Mouse (Mus musculus): Measurements from ENCODE around the gene Ppp1r2. TPM values are rescaled to one million over a fixed set of nuclear protein-coding genes. Genes with fewer than 3 reads are reported as not detected.

The Ppp1r2 gene
- total and polyA plus RNA-seq, 2 experiments from 2014 or later = 59.6 to 104 TPM

DNA sequence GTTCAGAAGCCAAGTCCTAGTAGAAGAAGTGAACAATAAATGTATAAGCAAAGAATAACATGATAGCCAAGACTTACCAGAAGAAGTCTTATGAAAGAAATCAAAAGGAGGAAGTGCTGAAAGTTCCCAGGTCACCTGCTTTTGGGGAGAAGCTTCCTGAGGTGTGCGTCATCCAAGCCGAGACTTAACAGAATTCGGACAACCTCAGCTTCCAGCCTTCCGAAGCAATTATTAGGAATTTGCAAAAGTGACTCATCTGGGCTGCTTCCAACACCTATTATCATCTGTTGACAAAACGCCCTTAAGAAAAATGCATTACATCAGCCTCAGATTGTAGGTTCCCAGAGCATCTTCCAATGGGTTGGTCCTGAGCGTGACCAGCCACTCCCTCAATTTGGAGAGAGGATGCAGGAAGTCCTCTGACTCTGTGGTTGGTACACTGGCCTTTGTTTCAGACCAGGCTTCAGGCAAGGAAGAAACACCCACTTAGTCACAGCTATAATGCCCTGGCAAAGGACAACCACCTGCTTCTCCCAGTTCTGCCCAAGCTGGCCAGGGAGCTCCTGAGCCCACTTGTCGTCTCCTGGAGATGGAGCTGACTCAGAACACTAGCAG is 15.8 kb upstream of the Ppp1r2 start:
- no peak for DNase-seq (ENCODE audit: low spot score)
- Histone ChIP-seq H3K4me1 (ENCODE audit: insufficient read depth, low read length) (0 out of 2 replicates have a peak, but pooled peaks cover 5% of the 10 kb centered on the region), H3K27ac (no peak overlapping the region), H3K9me3 (ENCODE audit: low read length) (no peaks in the 10 kb centered on the region), H3K36me3 (ENCODE audit: insufficient read depth, low read length) (no peaks in the 10 kb centered on the region), H3K4me3 (ENCODE audit: low read length) (no peak overlapping the region), H3K4me2 (ENCODE audit: low read depth, low read length) (no peak overlapping the region), H3K9ac (replicated peaks; ENCODE audit: low read length) (no peak overlapping the region), H3K27me3 (ENCODE audit: insufficient read depth, low read length) (no peaks in the 10 kb centered on the region)
- TF ChIP-seq CTCF (IDR thresholded peaks at IDR 0.05; ENCODE audit: low read depth) = no peak
- ATAC-seq = no peak
- 73% methylated on average over 7 of the region's 7 CpGs for WGBS

DNA sequence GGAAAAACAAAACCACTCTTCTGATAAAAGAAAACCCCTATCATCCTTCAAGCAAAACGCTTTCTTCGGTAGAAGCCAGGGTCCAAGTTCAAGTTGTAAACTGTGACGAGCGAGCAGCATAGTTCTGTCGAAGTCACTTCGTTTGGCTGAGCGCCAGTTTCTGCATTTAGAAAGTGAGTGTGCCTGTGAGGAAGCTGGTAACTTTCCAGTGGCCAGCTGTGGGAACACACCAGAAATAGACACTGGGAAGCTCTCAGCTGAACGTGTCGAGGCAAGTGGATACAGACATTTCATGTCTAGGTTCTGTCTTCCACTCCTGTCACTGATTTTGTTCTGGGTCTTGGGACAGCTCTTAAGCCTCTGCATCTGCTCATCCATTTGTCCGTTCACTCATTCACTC is 15.2 kb upstream of the Ppp1r2 start:
- ATAC-seq = no peak
- peak; percentile 70 for DNase-seq (ENCODE audit: low spot score)
- Histone ChIP-seq H3K9me3 (ENCODE audit: low read length) (no peaks in the 10 kb centered on the region), H3K4me3 (ENCODE audit: low read length) (no peak overlapping the region), H3K27me3 (ENCODE audit: insufficient read depth, low read length) (no peaks in the 10 kb centered on the region), H3K27ac (no peak overlapping the region), H3K4me2 (ENCODE audit: low read depth, low read length) (no peak overlapping the region), H3K36me3 (ENCODE audit: insufficient read depth, low read length) (no peaks in the 10 kb centered on the region), H3K4me1 (ENCODE audit: insufficient read depth, low read length) (0 out of 2 replicates have a peak, but pooled peaks cover 5% of the 10 kb centered on the region), H3K9ac (replicated peaks; ENCODE audit: low read length) (no peak overlapping the region)
- 37% methylated on average over 10 of the region's 10 CpGs for WGBS
- no peak for TF ChIP-seq CTCF (IDR thresholded peaks at IDR 0.05; ENCODE audit: low read depth)

DNA sequence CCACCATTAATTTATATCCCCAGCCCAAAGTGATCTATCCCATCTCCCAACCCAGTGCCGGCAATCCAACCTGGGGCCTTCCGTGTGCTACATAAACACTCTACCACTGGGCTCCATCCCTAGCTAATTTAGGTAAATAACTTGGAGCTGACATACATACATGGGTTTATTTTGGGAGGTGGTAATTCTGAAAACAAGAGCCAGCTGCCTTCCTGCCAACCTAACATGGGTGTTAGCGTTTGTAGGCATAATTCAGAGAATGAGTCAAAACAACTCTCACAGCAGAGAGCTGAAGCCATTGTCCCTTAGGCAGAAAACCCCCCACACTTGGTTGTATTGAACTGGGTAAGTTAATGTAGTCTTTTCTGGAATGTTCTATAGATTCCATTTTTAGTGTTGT is 12.6 kb upstream of the Ppp1r2 start:
- Histone ChIP-seq H3K27me3 (ENCODE audit: insufficient read depth, low read length) (no peaks in the 10 kb centered on the region), H3K36me3 (ENCODE audit: insufficient read depth, low read length) (no peaks in the 10 kb centered on the region), H3K4me3 (ENCODE audit: low read length) (no peak overlapping the region), H3K4me1 (ENCODE audit: insufficient read depth, low read length) (0 out of 2 replicates have a peak, but pooled peaks cover 5% of the 10 kb centered on the region), H3K9me3 (ENCODE audit: low read length) (no peaks in the 10 kb centered on the region), H3K27ac (no peak overlapping the region), H3K9ac (replicated peaks; ENCODE audit: low read length) (no peak overlapping the region), H3K4me2 (ENCODE audit: low read depth, low read length) (no peak overlapping the region)
- no peak for DNase-seq (ENCODE audit: low spot score)
- WGBS = 90% methylated on average over 3 of the region's 3 CpGs
- no peak for TF ChIP-seq CTCF (IDR thresholded peaks at IDR 0.05; ENCODE audit: low read depth)
- ATAC-seq = no peak

DNA sequence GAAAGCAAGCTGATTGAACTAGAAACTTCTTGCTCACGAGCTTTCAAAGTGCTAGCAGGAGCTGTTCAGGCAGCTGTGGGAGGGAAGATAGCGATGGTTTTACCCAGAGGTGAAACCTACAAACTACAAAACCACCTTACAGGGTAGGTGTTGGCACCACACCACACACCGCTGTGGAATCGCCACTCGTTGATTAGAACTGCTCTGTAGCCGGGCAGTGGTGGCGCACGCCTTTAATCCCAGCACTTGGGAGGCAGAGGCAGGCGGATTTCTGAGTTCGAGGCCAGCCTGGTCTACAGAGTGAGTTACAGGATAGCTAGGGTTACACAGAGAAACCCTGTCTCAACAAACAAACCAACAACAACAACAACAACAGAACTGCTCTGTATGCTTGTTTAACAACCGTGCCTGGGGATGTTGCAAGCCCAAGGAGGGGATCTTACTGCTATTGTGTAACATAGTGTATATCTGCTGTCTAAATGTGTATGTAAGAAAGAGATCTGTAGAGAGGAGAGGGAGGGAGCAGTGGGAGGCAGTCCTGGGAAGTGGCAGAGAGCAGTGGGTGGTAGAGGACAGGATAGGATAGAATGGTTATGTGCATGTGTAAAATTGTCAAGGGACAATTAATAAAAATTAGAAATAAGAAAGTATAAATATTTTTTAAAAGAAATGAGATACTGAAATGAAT is 11.9 kb upstream of the Ppp1r2 start:
- no peak overlapping the region for H3K9ac ChIP-seq (replicated peaks; ENCODE audit: low read length)
- no peak overlapping the region for H3K4me2 ChIP-seq (ENCODE audit: low read depth, low read length)
- no peak overlapping the region for H3K4me3 ChIP-seq (ENCODE audit: low read length)
- WGBS = 91% methylated on average over 11 of the region's 11 CpGs
- no peaks in the 10 kb centered on the region for H3K36me3 ChIP-seq (ENCODE audit: insufficient read depth, low read length)
- H3K27me3 ChIP-seq (ENCODE audit: insufficient read depth, low read length) = no peaks in the 10 kb centered on the region
- DNase-seq (ENCODE audit: low spot score) (no peak), ATAC-seq (no peak)
- H3K9me3 ChIP-seq (ENCODE audit: low read length) = no peaks in the 10 kb centered on the region
- TF ChIP-seq CTCF (IDR thresholded peaks at IDR 0.05; ENCODE audit: low read depth) = no peak
- no peak overlapping the region for H3K27ac ChIP-seq
- 0 out of 2 replicates have a peak, but pooled peaks cover 5% of the 10 kb centered on the region for H3K4me1 ChIP-seq (ENCODE audit: insufficient read depth, low read length)

DNA sequence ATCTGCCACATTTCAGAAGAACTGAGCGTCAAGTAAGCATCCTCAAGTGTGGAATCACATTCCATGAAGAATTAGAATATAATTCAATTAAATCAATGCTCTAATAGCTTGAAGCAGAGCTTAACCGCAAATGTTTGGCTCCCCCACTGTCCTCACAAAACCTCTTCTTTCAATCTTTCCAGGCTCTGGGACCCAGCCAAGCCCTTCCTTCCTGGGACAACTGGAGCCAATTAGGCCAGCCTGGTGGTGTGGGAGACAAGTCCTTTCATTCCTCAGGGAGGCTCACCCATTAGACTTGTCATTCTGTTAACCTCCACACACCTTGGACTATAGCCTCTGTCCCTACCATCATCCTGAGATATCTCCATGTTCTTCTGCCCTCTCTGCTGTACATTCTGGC is 6.9 kb upstream of the Ppp1r2 start:
- Histone ChIP-seq H3K4me2 (ENCODE audit: low read depth, low read length) (no peak overlapping the region), H3K27ac (no peak overlapping the region), H3K27me3 (ENCODE audit: insufficient read depth, low read length) (no peaks in the 10 kb centered on the region), H3K9me3 (ENCODE audit: low read length) (no peaks in the 10 kb centered on the region), H3K4me3 (ENCODE audit: low read length) (no peak overlapping the region), H3K9ac (replicated peaks; ENCODE audit: low read length) (no peak overlapping the region), H3K36me3 (ENCODE audit: insufficient read depth, low read length) (no peaks in the 10 kb centered on the region), H3K4me1 (ENCODE audit: insufficient read depth, low read length) (no peaks in the 10 kb centered on the region)
- DNase-seq (ENCODE audit: low spot score) = peak; percentile 28
- no peak for TF ChIP-seq CTCF (IDR thresholded peaks at IDR 0.05; ENCODE audit: low read depth)
- ATAC-seq = no peak
- 49% methylated on average over 2 of the region's 2 CpGs for WGBS

GRCm38 (mm10) chr16:31280176-31280575 is 5.1 kb upstream of the Ppp1r2 start:
- no peaks in the 10 kb centered on the region for H3K9me3 ChIP-seq (ENCODE audit: low read length)
- H3K27ac ChIP-seq = no peak overlapping the region
- no peaks in the 10 kb centered on the region for H3K4me1 ChIP-seq (ENCODE audit: insufficient read depth, low read length)
- TF ChIP-seq CTCF (IDR thresholded peaks at IDR 0.05; ENCODE audit: low read depth) = no peak
- H3K27me3 ChIP-seq (ENCODE audit: insufficient read depth, low read length) = no peaks in the 10 kb centered on the region
- H3K4me3 ChIP-seq (ENCODE audit: low read length) = no peak overlapping the region
- no peaks in the 10 kb centered on the region for H3K36me3 ChIP-seq (ENCODE audit: insufficient read depth, low read length)
- H3K9ac ChIP-seq (replicated peaks; ENCODE audit: low read length) = no peak overlapping the region
- ATAC-seq (no peak), DNase-seq (ENCODE audit: low spot score) (no peak)
- no peak overlapping the region for H3K4me2 ChIP-seq (ENCODE audit: low read depth, low read length)
- 88% methylated on average over 4 of the region's 4 CpGs for WGBS

GRCm38 (mm10) chr16:31278581-31278980 is 3.5 kb upstream of the Ppp1r2 start:
- Histone ChIP-seq H3K27ac (no peak overlapping the region), H3K36me3 (ENCODE audit: insufficient read depth, low read length) (no peaks in the 10 kb centered on the region), H3K9me3 (ENCODE audit: low read length) (no peaks in the 10 kb centered on the region), H3K4me2 (ENCODE audit: low read depth, low read length) (no peak overlapping the region), H3K4me3 (ENCODE audit: low read length) (no peak overlapping the region), H3K9ac (replicated peaks; ENCODE audit: low read length) (no peak overlapping the region), H3K27me3 (ENCODE audit: insufficient read depth, low read length) (no peaks in the 10 kb centered on the region), H3K4me1 (ENCODE audit: insufficient read depth, low read length) (peaks cover 2% of the 10 kb centered on the region; the same call in 1 of the 2 replicates)
- ATAC-seq (no peak), DNase-seq (ENCODE audit: low spot score) (no peak)
- no peak for TF ChIP-seq CTCF (IDR thresholded peaks at IDR 0.05; ENCODE audit: low read depth)
- WGBS = 81% methylated on average over 6 of the region's 6 CpGs
